Mouse (Mus musculus) erythroblast, embryonic 14.5 days (primary cell): ENCODE data around the gene Nol3.

ENCODE experiments used
- GATA1 ChIP-seq: IDR thresholded peaks from 2 replicates; pipeline ENCODE4 v1.6.1; 2012; ENCODE audit warnings: low read length, inconsistent platforms, mixed read lengths
- TAL1 ChIP-seq: IDR thresholded peaks from 3 replicates; pipeline ENCODE4 v1.6.1; 2012; ENCODE audit warnings: low read length, inconsistent platforms, mixed read lengths

- no peak for TF ChIP-seq TAL1
- TF ChIP-seq GATA1: no peak
Measured at GRCm38 (mm10) chr8:105241016-105241415, 34.9 kb upstream of the Nol3 start.
